Mouse (Mus musculus): Measurements from ENCODE around the gene Cdh1.
"Not testable (repeated sequence)": the region's sequence is repeated elsewhere in the genome, so short reads cannot be mapped to it uniquely, and the experiment has no call there.

Gene Cdh1

DNA sequence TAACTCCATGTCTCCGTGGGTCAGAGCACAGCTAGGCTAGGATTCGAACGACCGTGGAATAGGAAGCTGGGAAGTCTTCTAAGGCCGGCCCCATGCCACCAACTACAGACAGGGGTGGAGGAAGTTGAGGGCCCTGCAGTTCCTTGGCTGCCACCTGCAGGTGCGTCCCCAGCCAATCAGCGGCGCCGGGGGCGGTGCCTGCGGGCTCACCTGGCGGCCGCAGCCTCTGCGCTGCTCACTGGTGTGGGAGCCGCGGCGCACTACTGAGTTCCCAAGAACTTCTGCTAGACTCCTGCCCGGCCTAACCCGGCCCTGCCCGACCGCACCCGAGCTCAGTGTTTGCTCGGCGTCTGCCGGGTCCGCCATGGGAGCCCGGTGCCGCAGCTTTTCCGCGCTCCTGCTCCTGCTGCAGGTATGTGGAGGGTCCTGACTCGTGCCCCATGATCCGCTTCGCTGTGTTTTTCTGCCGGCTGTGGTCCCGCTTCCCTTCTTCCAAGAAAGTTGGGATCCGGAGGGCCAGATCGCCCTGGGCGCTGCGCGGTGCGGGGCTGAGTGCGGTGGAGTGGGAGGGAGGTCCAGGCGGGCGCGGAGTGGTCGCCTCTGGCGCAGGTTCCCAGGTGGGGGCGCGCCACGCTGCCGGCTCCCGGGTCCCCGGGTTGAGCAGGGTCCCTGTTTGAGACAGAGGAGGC is at the start of gene Cdh1:
Gene Cdh1, plus strand, starts transcription at position 221 of the 689 bp plus-strand sequence.
- no peak for DNase-seq (ENCODE audit: low spot score)

DNA sequence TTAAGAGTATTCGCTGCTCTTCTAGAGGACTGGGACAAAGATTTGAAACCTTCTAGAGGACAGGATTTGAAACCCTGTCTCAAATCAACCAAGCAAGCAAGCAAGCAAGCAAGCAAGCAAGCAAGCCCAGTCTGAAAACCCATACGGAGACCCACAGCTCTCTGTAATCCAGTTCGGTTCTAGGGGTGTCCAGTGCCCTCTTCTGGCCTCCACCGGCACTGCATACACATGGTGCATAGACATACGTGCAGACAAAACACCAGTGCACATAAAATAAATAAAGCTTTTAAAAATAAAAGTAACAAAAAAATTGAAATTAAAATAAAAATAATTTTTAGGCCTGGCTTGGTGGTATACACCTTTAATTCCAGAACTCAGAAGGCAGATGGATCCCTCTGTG is 49.1 kb upstream of the Cdh1 start:
- DNase-seq (ENCODE audit: low spot score): no peak

DNA sequence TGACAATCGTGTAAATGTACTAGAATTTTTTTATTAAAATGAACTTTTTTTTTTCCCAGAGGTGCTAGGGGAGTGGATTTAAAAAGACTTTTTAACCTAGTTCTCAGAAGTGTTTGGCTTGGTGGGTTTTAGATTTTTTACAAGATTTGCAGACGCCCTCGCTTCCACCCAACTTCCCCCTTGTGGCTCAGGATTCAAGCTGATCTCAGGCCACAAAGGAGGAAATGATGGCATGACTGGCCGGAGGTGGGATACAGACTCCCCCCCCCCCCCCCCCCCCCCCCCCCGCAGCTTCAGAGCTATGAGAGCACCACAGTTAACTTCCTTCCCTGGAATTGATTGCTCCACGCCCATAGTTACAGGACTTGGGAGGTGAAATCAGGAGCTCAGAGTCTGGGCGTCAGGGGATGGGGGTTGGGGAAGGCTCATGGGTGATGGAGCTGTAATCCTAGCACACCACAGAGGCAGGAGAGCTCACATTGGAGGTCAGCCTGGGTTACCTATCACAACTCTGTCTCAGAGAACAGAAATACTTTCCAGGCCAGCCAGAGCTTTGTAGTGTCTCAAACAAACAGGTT is 47.0 kb upstream of the Cdh1 start:
- no peak for DNase-seq (ENCODE audit: low spot score)

DNA sequence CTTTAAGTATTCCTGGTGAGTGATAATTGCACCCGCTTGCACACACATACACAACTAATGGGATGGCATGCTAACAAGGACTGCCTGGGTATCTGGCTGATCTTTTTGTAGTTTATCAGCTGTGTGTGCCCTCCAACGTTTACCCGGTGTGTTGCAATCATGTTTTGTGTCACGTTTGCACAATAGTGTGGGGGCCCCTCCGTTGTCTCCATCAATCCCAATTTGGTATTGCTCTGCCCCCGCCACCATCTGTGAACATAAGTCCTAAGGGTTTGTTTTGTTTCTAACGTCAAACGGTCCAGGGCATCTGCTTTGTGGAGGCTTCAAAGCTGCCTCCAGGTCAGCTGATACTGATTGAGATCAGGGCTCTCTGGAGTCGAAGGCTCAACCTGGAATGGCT is 43.3 kb upstream of the Cdh1 start:
- DNase-seq (ENCODE audit: low spot score): no peak

DNA sequence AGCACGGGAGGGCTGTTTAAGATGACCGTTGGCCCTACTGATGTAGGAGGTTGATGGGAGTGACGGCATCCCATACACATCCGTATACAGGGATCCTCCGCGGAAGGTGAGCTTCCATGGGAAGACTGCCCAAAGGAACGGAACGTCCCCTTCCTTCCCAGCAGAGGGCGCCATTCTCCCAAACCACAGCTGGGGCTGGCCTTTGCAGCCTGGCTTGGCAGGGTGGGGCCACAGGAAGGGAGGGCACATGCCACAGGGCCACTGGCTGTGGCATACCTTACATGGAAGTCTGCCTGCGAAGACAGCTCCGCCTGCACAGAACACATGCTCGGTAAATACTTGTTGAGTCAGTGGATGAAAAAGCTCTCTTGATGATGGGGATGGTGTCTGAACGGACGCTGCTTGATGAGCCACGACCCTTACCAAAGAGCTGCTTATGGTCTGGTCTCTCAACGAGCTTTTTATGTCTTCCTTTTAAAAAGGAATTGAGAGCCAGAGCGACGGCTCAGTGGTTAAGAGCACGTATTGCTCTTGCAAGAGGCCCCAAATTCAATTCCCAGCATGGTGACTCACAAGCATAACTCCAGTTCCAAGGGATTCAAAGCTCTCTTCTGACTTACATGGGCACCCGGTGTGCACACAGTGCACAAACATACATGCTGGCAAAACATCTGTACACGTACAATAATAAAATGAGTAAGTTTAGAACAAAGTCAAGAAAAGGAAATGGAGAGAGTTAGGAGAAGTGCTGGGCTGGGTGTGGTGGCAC is 41.9 kb upstream of the Cdh1 start:
- DNase-seq (ENCODE audit: low spot score): peak; percentile 47

DNA sequence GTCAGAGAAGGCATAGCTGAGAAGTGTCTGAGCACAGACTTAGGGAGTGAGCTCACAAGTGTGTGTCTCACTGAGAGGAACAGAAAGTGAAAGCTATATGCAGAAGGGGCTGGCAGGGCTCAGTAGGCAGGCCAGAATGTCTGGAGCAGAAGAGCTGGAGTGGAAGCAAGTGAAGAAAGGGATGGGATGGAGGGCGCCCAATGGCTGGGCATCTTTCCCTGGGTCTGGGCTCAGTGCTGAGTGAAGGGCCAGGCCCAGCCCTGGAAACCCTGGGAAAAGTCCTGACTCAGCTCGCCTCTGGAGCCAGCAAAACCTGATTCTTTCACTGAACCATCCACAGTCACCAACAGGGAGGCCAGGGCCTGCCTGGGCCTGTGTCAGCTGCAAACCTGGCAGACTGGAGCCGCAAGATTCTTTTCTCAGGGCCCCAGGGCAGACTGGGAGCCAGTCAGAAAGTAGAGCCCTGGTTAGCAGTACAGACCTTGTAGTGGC is 39.4 kb upstream of the Cdh1 start:
- DNase-seq (ENCODE audit: low spot score): no peak

DNA sequence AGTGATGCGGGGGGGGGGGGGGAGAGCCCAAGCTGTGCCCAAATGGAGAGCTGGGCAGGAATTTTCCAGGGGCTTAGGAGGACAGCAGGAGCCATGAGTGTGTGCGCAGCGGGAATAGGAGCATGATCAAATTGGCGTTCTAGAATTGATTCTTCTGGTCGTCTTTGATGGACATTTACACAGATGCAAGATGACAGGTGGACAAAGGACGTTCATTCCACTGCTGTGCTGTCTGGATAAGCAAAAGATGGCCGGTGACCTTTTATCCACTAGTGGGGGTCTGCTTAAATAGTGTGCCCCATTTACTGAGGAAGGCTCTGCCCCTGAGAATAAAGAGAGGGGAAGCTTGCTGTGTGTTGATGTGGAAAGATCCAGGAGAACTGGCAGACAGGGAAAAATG is 34.1 kb upstream of the Cdh1 start:
- no peak for DNase-seq (ENCODE audit: low spot score)

DNA sequence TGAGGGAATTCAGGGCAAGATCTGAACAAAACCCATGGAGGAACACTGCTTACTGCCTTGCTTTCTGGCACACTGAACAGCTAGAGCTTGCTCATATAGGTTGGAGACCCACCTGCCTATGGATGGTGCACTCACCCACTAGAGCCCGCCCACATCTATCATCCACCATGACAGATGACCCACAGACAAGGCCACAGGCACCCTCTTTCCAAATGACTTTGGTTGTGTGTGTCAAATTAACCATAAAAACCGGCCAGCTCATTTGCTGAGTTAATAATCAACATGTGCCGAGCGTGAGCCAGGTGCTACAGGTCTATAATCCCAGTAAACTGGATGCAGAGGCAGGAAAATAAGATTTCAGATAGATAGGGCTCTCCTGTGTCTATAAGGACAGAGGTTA is 32.8 kb upstream of the Cdh1 start:
- DNase-seq (ENCODE audit: low spot score): no peak

DNA sequence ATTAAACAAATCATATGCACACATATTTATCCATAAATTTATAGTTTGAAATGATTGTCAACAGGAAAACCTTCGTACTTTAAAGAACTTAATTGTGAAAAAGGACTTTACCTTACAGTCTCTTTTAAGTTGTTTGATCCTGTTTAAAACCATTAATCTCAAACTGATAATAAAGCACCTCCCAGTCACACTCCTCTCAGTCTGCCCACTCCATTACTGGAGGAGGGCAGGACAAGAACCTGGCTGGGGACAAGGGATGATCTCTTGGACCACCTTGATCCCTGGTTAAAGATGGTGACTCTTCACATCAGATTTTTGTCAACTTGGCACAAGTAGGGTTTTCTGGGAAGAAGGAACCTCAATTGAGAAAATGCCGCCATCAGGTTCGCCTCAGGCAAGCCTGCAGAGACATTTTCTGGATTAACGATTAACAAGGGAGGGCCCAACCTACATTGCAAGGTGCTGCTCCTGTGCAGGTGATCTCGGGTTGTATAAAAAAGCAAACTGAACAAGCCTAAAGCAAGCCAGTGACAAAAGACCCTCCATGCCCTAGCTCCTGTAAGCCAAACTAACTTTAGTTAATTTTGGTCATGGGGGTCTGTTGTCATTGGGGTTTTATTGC is 31.5 kb upstream of the Cdh1 start:
- DNase-seq (ENCODE audit: low spot score): no peak

DNA sequence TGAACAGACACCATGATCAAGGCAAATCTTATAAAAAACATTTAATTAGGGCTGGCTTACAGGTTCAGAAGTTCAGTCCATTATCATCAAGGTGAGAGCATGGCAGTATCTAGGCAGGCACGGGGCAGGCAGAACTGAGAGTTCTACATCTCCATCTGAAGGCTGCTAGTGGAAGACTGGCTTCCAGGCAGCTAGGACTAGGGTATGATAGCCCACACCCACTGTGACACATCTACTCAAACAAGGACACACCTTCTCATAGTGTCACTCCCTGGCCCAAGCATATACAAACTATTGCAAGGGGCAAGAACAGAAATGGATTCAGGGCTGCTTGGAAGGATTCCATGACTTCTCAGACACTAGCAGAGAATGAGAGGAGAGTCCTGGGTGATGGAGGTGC is 31.0 kb upstream of the Cdh1 start:
- DNase-seq (ENCODE audit: low spot score): not testable (repeated sequence)

DNA sequence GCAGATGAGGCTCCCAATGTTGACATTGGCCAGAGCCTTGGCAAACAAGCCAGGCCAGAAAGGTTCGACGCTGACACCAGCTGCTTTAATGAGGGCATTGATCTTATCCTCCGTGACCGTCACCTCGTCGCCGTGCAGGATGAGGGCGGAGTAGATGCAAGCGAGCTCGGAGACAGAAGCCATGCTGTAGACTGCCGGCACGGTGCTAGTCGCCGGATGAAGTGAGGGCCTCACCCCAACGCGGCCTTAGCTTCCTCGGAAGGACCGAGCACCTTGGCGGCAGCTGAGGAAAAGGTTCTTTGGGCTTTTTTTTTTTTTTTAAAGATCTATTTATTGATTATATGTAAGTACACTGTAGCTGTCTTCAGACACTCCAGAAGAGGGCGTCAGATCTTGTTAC is 30.0 kb upstream of the Cdh1 start, which contains the start of gene Gm10073:
Gene Gm10073, minus strand, starts transcription at position 294 of the 400 bp plus-strand sequence.
- not testable (repeated sequence) for DNase-seq (ENCODE audit: low spot score)

DNA sequence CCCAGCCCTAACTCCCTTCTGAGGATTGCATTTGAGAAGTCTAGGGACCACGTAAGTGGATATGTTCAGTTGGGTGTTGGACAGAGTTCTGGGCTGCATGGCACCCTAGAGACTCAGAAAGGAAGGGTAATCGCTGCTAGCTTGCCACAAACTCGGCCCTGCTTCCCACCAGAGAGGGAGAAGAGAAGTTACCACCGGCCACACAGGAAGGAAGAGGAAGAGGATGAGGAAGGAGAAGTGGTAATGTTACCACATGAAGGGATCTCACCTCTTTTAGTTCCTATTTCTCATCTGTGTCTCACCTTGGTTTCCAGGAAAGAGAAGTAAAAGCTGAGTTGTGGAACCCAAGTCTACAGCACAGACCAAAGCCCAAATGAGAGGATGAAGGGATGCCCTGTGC is 28.9 kb upstream of the Cdh1 start:
- DNase-seq (ENCODE audit: low spot score): no peak

DNA sequence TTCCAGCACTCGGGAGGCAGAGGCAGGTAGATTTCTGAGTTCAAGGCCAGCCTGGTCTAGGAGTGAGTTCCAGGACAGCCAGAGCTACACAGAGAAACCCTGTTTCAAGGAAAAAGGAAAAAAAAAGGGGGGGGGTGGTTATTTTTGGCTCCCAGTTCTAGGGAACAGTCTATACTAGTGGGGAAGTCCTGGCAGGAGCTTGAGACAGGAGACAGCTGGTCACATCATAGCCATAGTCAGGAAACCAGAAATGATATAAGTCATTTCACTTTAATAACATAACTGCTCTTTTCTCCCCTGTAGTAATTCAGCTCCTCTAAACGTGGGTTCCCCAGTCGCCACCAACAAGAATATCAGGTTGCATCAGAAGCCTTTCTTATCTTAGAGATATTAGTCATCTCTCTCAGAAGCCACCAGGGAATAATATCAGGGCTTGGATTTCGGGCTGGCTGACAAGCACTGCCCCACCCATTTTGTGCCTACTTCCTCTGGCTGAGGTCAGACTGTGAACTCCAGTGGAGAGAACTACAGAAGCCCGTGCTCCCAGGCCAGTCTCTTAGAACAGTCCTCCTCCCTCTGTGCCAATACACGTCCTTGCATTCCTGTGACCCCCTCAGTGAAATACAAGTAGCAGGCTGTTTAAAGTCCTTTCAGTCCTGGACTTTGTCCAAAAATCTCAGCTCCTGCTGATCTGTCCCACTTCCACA is 26.1 kb upstream of the Cdh1 start:
- peak; percentile 19 for DNase-seq (ENCODE audit: low spot score)

DNA sequence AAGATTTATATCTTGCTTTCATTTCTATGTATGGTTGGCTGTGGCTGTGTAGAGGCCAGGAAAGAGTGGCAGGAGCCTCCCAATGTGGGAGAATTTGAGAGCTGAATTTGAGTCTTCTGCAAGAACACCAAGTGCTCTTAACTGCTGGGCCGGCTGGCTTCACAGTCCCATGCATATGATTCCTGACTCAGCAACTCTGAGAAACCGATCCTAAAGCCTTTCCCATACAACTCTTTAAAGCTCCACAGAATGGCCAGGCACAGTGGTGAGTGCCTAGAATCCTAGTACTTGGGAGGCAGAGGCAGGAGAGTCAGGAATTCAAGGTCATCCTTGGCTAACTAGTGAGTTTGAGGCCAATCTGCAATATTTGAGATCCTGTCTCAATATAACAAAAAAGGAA is 23.6 kb upstream of the Cdh1 start:
- no peak for DNase-seq (ENCODE audit: low spot score)

DNA sequence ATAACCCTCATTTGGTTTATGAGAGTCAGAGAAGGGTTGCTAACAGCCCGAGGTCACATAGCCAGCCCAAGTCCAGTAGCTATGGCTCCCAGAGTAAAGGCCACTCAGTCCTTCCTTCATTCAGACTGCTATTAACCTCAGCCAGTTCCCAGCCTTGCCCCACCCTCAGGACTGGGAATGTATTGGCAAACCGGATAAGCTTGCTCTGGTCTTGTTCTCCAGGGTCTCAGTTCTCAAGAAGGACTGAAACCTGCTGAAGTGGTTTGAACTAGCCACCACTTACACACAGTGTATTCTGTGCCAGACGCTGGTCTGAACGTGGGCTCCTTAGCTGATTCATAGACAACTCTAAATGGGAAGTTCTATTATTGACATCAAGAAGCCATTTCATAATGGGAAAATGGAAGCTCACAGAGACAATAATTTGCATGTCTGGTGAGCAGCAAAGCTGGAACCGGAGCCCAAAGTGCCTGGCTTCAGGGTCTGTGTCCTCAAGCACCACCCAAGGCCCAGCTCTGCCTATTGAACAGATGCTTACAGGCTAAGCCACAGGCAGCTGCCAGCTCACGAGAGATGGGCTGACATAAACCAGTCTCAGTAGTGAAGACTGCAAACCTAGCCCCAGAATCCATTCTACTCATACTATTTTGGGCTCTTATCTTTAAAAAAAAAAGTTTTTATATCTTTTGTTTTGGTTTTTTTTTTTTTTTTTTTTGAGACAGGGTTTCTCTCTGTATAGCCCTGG is 21.6 kb upstream of the Cdh1 start:
- no peak for DNase-seq (ENCODE audit: low spot score)

DNA sequence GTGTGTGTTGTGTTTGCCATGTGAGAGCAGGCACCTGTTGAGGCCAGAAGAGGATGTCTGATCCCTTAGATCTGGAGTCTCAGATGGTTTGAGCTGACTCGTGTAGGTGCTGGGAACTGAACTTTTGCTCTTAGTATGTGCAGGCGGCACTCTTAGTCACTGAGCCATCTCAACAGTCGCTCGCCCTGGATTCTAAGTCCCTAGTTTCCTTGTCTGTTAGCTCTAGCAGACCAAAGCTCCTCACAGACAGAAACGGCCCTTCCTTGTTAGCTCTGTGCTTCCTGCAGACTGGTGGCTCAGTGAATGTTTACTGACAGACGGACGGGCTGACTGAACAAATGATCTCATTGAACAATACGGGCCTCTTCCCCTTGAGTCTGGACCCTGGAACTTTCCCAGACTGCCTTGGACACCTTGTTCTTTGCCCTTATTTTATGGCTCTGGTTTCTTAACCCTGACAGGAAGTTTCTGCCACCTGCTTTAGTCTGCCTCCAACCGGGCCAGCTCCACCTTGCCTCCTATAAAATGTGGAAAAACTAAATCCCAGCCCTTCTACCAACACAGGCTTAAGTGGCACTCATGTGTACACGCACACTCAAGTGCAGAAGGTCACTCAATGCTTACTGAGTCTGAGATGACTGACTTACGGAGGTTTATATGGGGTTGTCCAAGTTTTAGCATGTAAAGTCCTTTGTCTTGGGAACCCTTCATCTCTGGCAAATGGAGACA is 18.0 kb upstream of the Cdh1 start:
- no peak for DNase-seq (ENCODE audit: low spot score)

DNA sequence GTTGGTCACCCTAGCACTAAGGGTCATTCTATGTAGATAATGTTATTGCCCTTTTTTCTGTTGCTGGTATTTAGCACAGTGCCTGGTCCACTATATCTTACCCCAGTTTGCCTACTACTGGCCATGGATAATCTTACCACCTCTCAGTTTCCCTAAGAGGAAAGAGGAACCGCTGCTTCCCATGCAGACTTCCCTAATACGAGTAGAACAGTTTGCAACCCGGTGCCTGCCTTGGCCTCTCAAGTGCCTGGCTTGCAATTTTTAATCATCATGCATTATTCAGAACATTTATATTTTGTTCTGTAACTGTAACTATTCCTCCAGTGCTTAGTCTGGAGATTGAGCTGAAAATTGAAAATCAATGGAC is 17.5 kb upstream of the Cdh1 start:
- no peak for DNase-seq (ENCODE audit: low spot score)

DNA sequence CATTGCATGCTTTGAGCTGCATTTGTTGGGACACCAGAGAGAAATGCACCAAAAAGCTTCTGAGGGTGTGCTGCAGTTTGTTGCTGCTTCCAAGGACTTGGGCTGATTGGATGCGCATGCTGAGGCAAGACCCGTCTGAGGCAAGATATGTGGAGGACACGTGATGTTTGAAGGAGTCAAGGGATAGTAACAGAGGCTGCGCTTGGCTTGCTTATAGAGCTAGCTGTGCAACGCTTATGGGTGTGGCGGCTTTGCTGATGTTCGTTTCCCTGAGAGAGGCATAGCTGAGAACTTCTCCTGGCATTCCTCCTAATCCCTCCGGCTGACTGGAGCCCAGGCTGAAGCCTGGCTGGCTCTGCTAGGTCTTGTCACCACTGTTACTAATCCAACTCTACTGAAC is 16.3 kb upstream of the Cdh1 start:
- no peak for DNase-seq (ENCODE audit: low spot score)

DNA sequence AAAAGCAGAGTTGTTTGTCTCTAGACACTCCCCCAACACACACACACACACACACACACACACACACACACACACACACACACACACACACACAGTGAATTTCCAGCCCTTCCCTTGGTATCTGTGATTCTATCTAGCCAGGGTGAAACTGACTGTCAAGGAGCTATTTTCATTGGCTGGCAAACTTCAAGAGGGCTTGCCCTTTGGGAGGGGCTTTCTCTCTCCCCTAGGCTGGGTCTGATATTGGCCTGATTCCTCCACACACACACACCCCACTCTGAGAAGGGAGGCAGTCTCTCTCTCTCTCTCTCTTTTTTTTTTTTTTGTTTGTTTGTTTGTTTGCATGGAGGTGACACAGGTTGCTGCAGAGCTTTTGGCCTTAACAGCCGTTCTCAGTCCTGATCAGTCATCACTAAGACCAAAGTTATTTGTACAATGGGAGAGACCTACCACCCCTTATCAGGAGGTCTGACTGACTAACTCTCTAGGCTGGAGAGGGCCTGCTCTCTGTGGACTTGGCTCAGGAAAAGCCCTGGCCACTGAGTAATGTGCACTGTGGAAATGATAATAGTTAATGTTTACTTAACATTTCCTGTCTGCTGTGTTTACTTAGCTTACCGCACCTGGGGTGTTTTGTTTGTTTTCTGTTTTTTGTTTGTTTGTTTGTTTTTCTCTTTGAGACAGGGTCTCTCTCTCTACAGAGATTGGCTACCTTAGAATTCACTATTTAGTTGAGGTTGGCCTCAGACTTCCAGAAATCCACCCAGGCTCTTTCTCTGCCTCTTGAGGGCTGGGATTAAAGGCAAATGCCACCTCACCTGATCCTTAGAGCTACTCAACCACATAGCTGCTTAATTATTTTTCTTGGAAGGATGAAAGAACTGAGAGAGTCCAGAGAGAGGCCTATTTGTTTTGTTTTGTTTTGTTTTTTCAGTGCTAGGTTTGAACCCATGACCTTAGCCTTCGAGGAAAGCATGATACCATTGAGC is 14.4 kb upstream of the Cdh1 start:
- DNase-seq (ENCODE audit: low spot score): no peak
